Mouse (Mus musculus) G1E (cell line): ENCODE data around the gene Tex9.

Source experiments
- CTCF ChIP-seq: IDR thresholded peaks from 2 replicates; pipeline ENCODE4 v1.5.1; 2012; ENCODE audit warnings: low read depth, low read length, inconsistent platforms, mixed read lengths
- GATA1 ChIP-seq: IDR thresholded peaks from 2 replicates; pipeline ENCODE4 v1.6.1; 2012; ENCODE audit warnings: borderline replicate concordance, low read length, inconsistent platforms, mixed read lengths
- GATA2 ChIP-seq: IDR thresholded peaks from 2 replicates; pipeline ENCODE4 v1.6.1; 2012; ENCODE audit warnings: low read depth, low read length, inconsistent platforms, borderline replicate concordance
- POLR2AphosphoS5 ChIP-seq: IDR thresholded peaks from 2 replicates; pipeline ENCODE4 v1.6.1; 2012; ENCODE audit warnings: low read depth, low read length, inconsistent platforms; ENCODE audit not compliant: insufficient replicate concordance
- TAL1 ChIP-seq: conservative IDR thresholded peaks from 2 replicates; pipeline ENCODE4 v1.6.1; 2012; ENCODE audit warnings: low read depth, low read length, inconsistent platforms, mixed read lengths

DNA sequence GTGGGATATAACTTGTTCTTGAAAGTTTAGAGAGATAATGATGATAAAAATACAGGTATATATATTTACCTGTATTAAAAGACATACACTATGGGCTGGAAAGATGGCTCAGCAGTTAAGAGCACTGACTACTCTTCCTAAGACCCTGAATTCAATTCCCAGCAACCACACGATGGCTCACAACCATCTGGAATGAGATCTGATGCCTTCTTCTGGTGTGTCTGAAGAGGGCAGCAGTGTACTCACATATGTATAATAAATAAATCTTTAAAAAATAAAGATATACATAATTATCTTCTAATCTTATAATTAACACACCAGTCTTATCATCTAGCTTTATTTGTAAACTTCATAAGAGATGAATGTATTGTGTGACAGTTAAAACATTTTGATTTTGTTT is 35.6 kb downstream of the Tex9 start:
- TF ChIP-seq TAL1 = no peak
- TF ChIP-seq GATA1 = no peak
- TF ChIP-seq CTCF = no peak
- no peak for TF ChIP-seq GATA2
- TF ChIP-seq POLR2AphosphoS5 = no peak
